Mouse (Mus musculus): ENCODE measurements around the gene Gm20716. TPM values are rescaled to one million over a fixed set of nuclear protein-coding genes. Genes with fewer than 3 reads are reported as not detected.

The Gm20716 gene
- 34.3 TPM for polyA plus RNA-seq (2014; fragmentation: Illumina TruSeq; extraction: RNeasy Lipid Tissue Mini Kit (QIAGEN cat#74804); ENCODE audit: low read depth, low replicate concordance)

DNA sequence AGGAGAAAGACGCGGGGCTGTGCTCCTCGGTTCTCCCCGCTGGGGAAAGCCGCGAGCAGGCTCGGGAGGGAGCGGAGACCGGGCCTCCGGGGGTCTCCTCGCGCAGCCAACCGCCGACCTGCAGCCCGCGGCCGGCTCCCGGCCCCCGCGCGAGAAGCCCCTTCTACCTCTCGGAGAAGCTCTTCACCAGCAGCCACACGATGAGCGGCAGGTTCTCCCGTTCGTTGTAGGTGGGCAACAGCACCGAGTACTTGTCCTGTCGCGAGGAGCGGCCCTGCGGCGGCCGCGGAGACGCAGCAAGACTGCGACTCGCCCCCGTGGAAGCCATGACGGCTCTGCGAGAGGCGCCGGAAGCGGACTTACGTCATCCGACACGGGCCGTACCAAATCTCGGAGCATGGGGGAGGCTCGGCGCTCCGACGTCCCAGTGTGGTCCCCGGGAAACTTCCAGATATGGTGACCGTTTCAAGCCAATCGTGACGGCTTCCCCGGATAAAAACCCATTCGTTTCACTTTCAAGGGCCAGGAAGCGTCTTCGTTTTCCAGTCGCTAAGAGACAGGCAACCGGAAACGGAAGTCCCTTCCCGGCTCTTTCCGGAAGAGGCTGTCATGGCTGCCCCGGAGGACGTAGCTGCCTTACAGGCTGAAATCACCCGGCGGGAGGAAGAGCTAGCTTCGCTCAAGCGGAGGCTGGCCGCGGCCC, at the start of gene Gm20716, which contains the start of the genes Dpm1 and Mocs3:
TSS of gene Gm20716 (minus strand) at position 339 of the 703 bp plus-strand sequence.
TSS of gene Dpm1 (minus strand) at position 566 of the 703 bp plus-strand sequence.
TSS of gene Mocs3 (plus strand) at position 597 of the 703 bp plus-strand sequence.

DNA sequence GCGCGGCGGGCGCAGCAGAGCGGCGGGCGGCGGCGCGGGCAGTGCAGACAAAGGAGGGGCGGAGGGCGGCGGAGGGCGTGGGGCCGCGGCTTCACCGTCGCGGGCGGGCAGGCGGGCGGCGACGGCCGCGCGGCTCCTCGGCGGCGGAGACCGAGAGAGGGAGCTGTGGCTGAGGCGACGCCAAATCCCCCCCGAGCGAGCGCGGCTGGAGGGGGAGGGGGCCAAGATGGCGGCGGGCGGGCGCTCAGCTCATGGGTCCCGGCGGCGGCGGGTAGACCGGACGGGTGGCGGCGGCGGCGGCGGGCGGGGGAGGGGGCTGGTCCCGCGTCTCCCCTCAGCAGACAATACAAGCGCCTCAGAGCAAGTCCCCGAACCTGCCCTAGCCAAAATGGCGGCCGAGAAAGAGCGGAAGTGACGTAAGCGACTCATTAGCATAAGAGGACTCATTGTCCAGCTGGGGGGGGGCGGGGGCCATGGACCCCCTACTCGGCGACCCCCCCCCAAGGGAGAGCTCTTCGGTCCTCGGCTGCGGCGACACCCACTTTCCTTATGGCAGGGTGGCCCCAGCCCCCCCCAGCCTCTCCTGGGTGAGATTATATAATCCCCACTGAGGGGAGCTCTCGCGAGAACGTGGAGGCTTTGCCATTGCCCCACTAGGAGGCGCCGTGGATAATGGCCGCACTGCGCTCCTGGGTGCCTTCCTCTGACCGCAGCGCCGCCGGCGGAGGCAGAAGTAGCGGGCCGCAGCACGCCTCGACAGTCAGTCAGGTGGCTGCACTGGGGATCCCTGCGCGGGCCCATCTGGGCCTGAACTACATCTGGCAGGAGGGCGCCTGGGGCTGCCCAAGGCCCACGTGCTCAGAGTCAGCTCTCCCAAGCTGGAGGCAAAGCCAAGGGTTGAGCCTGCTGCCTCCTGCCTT, 23.2 kb downstream of the Gm20716 start, which contains the start of gene Adnp:
TSS of gene Adnp (minus strand) at position 388 of the 920 bp plus-strand sequence.

Other genes starting within 250 kb of the Gm20716 start
- 0.99 TPM for gene Ripor3, start 219.7 kb downstream of the Gm20716 start, polyA plus RNA-seq (2014; fragmentation: Illumina TruSeq; extraction: RNeasy Lipid Tissue Mini Kit (QIAGEN cat#74804); ENCODE audit: low read depth, low replicate concordance)
- 1.6 TPM for gene Pard6b, start 149.4 kb downstream of the Gm20716 start, polyA plus RNA-seq (2014; fragmentation: Illumina TruSeq; extraction: RNeasy Lipid Tissue Mini Kit (QIAGEN cat#74804); ENCODE audit: low read depth, low replicate concordance)
- gene Adnp, start 23.3 kb downstream of the Gm20716 start, polyA plus RNA-seq (2014; fragmentation: Illumina TruSeq; extraction: RNeasy Lipid Tissue Mini Kit (QIAGEN cat#74804); ENCODE audit: low read depth, low replicate concordance), result 1.6 TPM
- gene Dpm1, start 227 bp upstream of the Gm20716 start, polyA plus RNA-seq (2014; fragmentation: Illumina TruSeq; extraction: RNeasy Lipid Tissue Mini Kit (QIAGEN cat#74804); ENCODE audit: low read depth, low replicate concordance), result 108 TPM
- gene Mocs3, start 258 bp upstream of the Gm20716 start, polyA plus RNA-seq (2014; fragmentation: Illumina TruSeq; extraction: RNeasy Lipid Tissue Mini Kit (QIAGEN cat#74804); ENCODE audit: low read depth, low replicate concordance), result 3.1 TPM
- not detected for gene Kcng1, start 51.4 kb upstream of the Gm20716 start, polyA plus RNA-seq (2014; fragmentation: Illumina TruSeq; extraction: RNeasy Lipid Tissue Mini Kit (QIAGEN cat#74804); ENCODE audit: low read depth, low replicate concordance)